Mouse (Mus musculus): ENCODE measurements at regions not wholly inside any gene's neighbourhood (a gene's known extent, or its start where the extent isn't known, plus 50 kb on each side); places are given as distances from the start of the nearest gene placed in this dataset.

DNA sequence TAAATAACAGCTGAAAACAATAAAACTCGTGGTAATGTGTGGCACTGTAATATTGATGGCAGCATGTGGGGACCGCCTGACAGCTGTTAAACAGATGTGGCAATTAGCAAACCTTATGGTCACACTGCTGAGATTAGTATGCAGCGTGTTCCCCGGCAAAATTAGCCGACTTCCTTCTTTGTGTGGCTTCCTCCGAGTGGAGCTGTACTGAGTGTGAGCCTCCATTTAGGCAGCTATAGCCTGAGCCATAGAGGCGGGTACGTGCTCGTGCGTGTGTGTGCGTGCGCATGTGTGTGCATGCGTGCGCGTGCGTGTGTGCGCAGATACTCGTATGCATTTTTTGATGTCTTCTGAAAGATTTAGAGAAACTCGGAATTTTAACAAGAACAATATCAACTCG, 53.4 kb upstream of the Zfp64 start:
- Histone ChIP-seq H3K27me3 (ENCODE audit: insufficient read depth, low read length) (no peaks in the 10 kb centered on the region), H3K9me3 (replicated peaks) (peaks cover 65% of the 10 kb centered on the region), H3K36me3 (replicated peaks) (no peaks in the 10 kb centered on the region), H3K4me1 (ENCODE audit: insufficient read depth, low read depth, low read length) (no peaks in the 10 kb centered on the region), H3K4me3 (ENCODE audit: low read depth, low read length) (no peak overlapping the region)
- ATAC-seq (ENCODE audit: extremely low read depth, insufficient number of reproducible peaks, low FRiP score, poor library complexity, severe bottlenecking) (no peak), DNase-seq (ENCODE audit: low spot score) (no peak)
- TF ChIP-seq TAL1 (conservative IDR thresholded peaks at IDR 0.05; ENCODE audit: low read depth, low read length) (no peak), POLR2AphosphoS5 (IDR thresholded peaks at IDR 0.05; ENCODE audit: insufficient replicate concordance, low read depth, low read length) (no peak), CTCF (IDR thresholded peaks at IDR 0.05; ENCODE audit: low read depth, low read length) (no peak), GATA2 (IDR thresholded peaks at IDR 0.05; ENCODE audit: borderline replicate concordance, low read depth, low read length) (no peak), GATA1 (IDR thresholded peaks at IDR 0.05; ENCODE audit: borderline replicate concordance, low read length) (no peak)

DNA sequence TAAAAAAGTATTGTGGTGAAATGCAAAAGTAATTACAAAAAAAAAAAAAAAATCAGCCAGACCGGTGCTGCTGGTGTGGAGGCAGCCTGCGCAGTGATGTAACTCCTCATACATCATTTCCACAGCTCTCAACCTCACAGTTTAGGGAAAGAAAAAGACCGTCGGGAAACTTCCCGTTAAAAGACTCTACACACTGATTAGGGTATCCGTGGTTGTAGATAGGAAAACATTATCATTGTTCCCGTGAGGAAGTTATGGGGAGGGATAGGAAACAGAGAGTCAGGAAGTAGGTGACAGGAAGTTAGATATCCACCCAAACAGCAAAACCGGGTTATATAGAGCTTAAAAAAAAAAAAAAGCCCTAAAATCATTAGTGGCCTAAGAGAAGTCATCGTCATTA, 52.9 kb upstream of the Zfp64 start:
- Histone ChIP-seq H3K9me3 (replicated peaks) (peaks cover 65% of the 10 kb centered on the region), H3K36me3 (replicated peaks) (no peaks in the 10 kb centered on the region), H3K27me3 (ENCODE audit: insufficient read depth, low read length) (no peaks in the 10 kb centered on the region), H3K4me1 (ENCODE audit: insufficient read depth, low read depth, low read length) (no peaks in the 10 kb centered on the region), H3K4me3 (ENCODE audit: low read depth, low read length) (no peak overlapping the region)
- DNase-seq (ENCODE audit: low spot score): no peak
- TF ChIP-seq GATA2 (IDR thresholded peaks at IDR 0.05; ENCODE audit: borderline replicate concordance, low read depth, low read length): no peak
- TF ChIP-seq CTCF (IDR thresholded peaks at IDR 0.05; ENCODE audit: low read depth, low read length): no peak
- no peak for TF ChIP-seq GATA1 (IDR thresholded peaks at IDR 0.05; ENCODE audit: borderline replicate concordance, low read length)
- TF ChIP-seq TAL1 (conservative IDR thresholded peaks at IDR 0.05; ENCODE audit: low read depth, low read length): no peak
- TF ChIP-seq POLR2AphosphoS5 (IDR thresholded peaks at IDR 0.05; ENCODE audit: insufficient replicate concordance, low read depth, low read length): no peak
- no peak for ATAC-seq (ENCODE audit: extremely low read depth, insufficient number of reproducible peaks, low FRiP score, poor library complexity, severe bottlenecking)

DNA sequence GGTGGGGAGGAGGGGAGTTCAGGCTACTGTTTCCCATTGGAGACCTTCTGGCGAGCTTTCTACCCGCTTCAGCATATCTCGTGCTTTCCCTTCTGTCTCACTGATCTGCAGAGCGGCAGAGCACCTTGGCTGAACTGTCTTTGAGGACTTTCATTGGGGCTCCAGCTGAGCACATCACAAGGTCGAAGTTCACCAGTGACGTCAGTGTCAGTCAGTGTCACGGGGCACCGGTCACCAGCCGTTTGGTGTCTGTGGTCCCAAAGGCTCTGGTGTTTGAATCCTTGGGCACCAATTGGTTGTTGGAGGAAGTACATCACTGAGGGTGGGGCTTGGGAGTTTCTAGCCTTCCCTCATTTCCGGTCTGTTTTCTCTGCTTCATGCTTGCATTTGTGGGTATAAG, 51.2 kb upstream of the Zfp64 start:
- DNase-seq (ENCODE audit: low spot score): no peak
- Histone ChIP-seq H3K36me3 (replicated peaks) (no peaks in the 10 kb centered on the region), H3K27me3 (ENCODE audit: insufficient read depth, low read length) (no peaks in the 10 kb centered on the region), H3K4me3 (ENCODE audit: low read depth, low read length) (no peak overlapping the region), H3K9me3 (replicated peaks) (peaks cover 70% of the 10 kb centered on the region), H3K4me1 (ENCODE audit: insufficient read depth, low read depth, low read length) (no peaks in the 10 kb centered on the region)
- ATAC-seq (ENCODE audit: extremely low read depth, insufficient number of reproducible peaks, low FRiP score, poor library complexity, severe bottlenecking): no peak
- no peak for TF ChIP-seq TAL1 (conservative IDR thresholded peaks at IDR 0.05; ENCODE audit: low read depth, low read length)
- TF ChIP-seq GATA2 (IDR thresholded peaks at IDR 0.05; ENCODE audit: borderline replicate concordance, low read depth, low read length): no peak
- no peak for TF ChIP-seq GATA1 (IDR thresholded peaks at IDR 0.05; ENCODE audit: borderline replicate concordance, low read length)

DNA sequence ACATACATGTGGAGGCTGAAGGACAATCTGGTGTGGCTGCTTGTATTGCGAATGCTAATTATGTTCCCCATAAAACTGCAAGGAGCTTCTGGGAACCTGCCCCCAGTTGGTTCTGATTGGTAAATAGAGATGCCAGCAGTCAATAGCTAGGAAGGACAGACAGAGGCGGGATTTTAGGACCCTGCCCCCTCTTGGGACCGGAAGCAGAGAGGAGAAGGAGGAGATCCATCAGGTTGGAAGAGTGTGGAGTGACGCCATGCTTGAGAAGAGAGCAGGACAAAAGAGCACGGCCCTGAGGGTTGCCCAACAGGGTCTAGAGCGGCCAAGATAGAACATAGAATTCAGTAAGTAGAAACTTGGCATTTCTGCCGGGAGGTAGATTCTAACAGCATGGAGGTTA, 50.4 kb upstream of the Zfp64 start:
- no peaks in the 10 kb centered on the region for H3K4me1 ChIP-seq (ENCODE audit: insufficient read depth, low read depth, low read length)
- no peak for ATAC-seq (ENCODE audit: extremely low read depth, insufficient number of reproducible peaks, low FRiP score, poor library complexity, severe bottlenecking)
- no peak for DNase-seq (ENCODE audit: low spot score)
- H3K9me3 ChIP-seq (replicated peaks): peaks cover 71% of the 10 kb centered on the region
- no peak for TF ChIP-seq CTCF (IDR thresholded peaks at IDR 0.05; ENCODE audit: low read depth, low read length)
- no peak for TF ChIP-seq POLR2AphosphoS5 (IDR thresholded peaks at IDR 0.05; ENCODE audit: insufficient replicate concordance, low read depth, low read length)
- TF ChIP-seq TAL1 (conservative IDR thresholded peaks at IDR 0.05; ENCODE audit: low read depth, low read length): no peak
- no peak for TF ChIP-seq GATA2 (IDR thresholded peaks at IDR 0.05; ENCODE audit: borderline replicate concordance, low read depth, low read length)
- TF ChIP-seq GATA1 (IDR thresholded peaks at IDR 0.05; ENCODE audit: borderline replicate concordance, low read length): no peak
- no peaks in the 10 kb centered on the region for H3K27me3 ChIP-seq (ENCODE audit: insufficient read depth, low read length)
- H3K36me3 ChIP-seq (replicated peaks): no peaks in the 10 kb centered on the region
- no peak overlapping the region for H3K4me3 ChIP-seq (ENCODE audit: low read depth, low read length)
